Comparison of ENCODE assay signal across 14 mouse cellular contexts in genomic region chr1:193263026-193263907, GRCm38 (mm10). TPM values are rescaled to one million over a fixed set of nuclear protein-coding genes. Genes with fewer than 3 reads are reported as not detected.
DNase-seq lines count a peak whose midpoint lies in the region; ATAC-seq and TF ChIP-seq lines count a peak whose summit lies in the region.
"Had no signal": no experiment of that assay in that cellular context is flagged by ENCODE, and none has a peak within 500 bp of the region (broad histone marks: within the 10 kb centered on the region; RNA-seq: fewer than 3 reads in every experiment).

No protein-coding gene starts in this region.

- no peak overlapping the region for H3K4me2 ChIP-seq in forebrain, postnatal 0 days (ENCODE audit: low read depth)
- H3K4me2 ChIP-seq in forebrain, embryonic 13.5 days: no peak overlapping the region
- H3K4me2 ChIP-seq: hindbrain, embryonic 13.5 days; liver, embryonic 11.5 days had no signal

- no peaks in the 10 kb centered on the region for H3K4me1 ChIP-seq in forebrain, postnatal 0 days (ENCODE audit: insufficient read depth)
- H3K4me1 ChIP-seq in forebrain, embryonic 13.5 days: no peaks in the 10 kb centered on the region
- H3K4me1 ChIP-seq: forebrain, embryonic 10.5 days; hindbrain, embryonic 13.5 days had no signal

- TF ChIP-seq CTCF in forebrain, postnatal 0 days (IDR thresholded peaks at IDR 0.05; ENCODE audit: low read depth): no peak
- no peak for TF ChIP-seq CTCF in layer of hippocampus, adult 2 months (conservative IDR thresholded peaks at IDR 0.05)

- WGBS in forebrain, postnatal 0 days: 53% methylated on average over 8 of the region's 8 CpGs
- WGBS in forebrain, embryonic 13.5 days: 81% methylated on average over 8 of the region's 8 CpGs

- H3K9me3 ChIP-seq in forebrain, postnatal 0 days (ENCODE audit: low read length): no peaks in the 10 kb centered on the region
- no peaks in the 10 kb centered on the region for H3K9me3 ChIP-seq in forebrain, embryonic 13.5 days (replicated peaks)
- H3K9me3 ChIP-seq: forebrain, embryonic 10.5 days; hindbrain, embryonic 13.5 days; megakaryocyte, embryonic 14.5 days had no signal

- H3K36me3 ChIP-seq in forebrain, postnatal 0 days (ENCODE audit: insufficient read depth): no peaks in the 10 kb centered on the region
- H3K36me3 ChIP-seq in forebrain, embryonic 13.5 days (ENCODE audit: poor library complexity, severe bottlenecking): no peaks in the 10 kb centered on the region
- H3K36me3 ChIP-seq: forebrain, embryonic 10.5 days; hindbrain, embryonic 13.5 days had no signal

- DNase-seq in forebrain, postnatal 0 days: peak; percentile 59
- DNase-seq in layer of hippocampus, adult 2 months (ENCODE audit: low spot score in 2 of 2): no peak
- no peak for DNase-seq in layer of hippocampus, adult 8-10 months (ENCODE audit: low spot score in 2 of 2)
- DNase-seq in CD4-positive, CD25-positive, alpha-beta regulatory T cell, adult 2 months (ENCODE audit: low read depth, low spot score): peak; percentile 30
- no peak for DNase-seq in adrenal gland, adult 8-10 months
- DNase-seq in adrenal gland, adult 18-20 months (ENCODE audit: low spot score in 2 of 2): no peak
- DNase-seq: kidney, postnatal 25 days had no signal

- no peaks in the 10 kb centered on the region for H3K27me3 ChIP-seq in forebrain, postnatal 0 days (ENCODE audit: insufficient read depth, low read length)
- no peaks in the 10 kb centered on the region for H3K27me3 ChIP-seq in forebrain, embryonic 13.5 days
- H3K27me3 ChIP-seq: hindbrain, embryonic 13.5 days had no signal

- peak overlapping the region; percentile 35; the same call in 1 of the 2 replicates for H3K27ac ChIP-seq in forebrain, postnatal 0 days (ENCODE audit: low read depth, low read length)
- no peak overlapping the region for H3K27ac ChIP-seq in forebrain, embryonic 13.5 days
- H3K27ac ChIP-seq in layer of hippocampus, adult 2 months: peak overlapping the region; percentile 67
- H3K27ac ChIP-seq: forebrain, embryonic 10.5 days; hindbrain, embryonic 13.5 days had no signal

- no peak overlapping the region for H3K9ac ChIP-seq in forebrain, postnatal 0 days
- no peak overlapping the region for H3K9ac ChIP-seq in forebrain, embryonic 13.5 days
- H3K9ac ChIP-seq: hindbrain, embryonic 13.5 days had no signal

- no peak overlapping the region for H3K4me3 ChIP-seq in forebrain, postnatal 0 days (ENCODE audit: low read depth, low read length)
- H3K4me3 ChIP-seq in forebrain, embryonic 13.5 days: no peak overlapping the region
- no peak overlapping the region for H3K4me3 ChIP-seq in layer of hippocampus, adult 2 months
- H3K4me3 ChIP-seq: forebrain, embryonic 10.5 days; hindbrain, embryonic 13.5 days; megakaryocyte, embryonic 14.5 days had no signal

- ATAC-seq in forebrain, postnatal 0 days: peak; percentile 81
- no peak for ATAC-seq in forebrain, embryonic 13.5 days
- 0 out of 2 replicates have a peak, but pooled peaks have one; percentile 9 for ATAC-seq in megakaryocyte, adult 5-6 weeks (ENCODE audit: poor library complexity, severe bottlenecking)

RNA-seq across cellular contexts. Expression of gene Hsd11b1, which starts 0.6 kb away (rescaled TPM):
- 1.8 TPM in 2 replicates for total RNA-seq in forebrain, postnatal 0 days (2014; rRNA removed)
- 2.0 and 2.1 TPM in 2 replicates for polyA plus RNA-seq in forebrain, postnatal 0 days (2015; fragmentation: Nextera tagmentation; extraction: Ambion mirVana)
- 0.17 TPM in 1 of 2 replicates, not detected in the other for polyA plus RNA-seq in forebrain, embryonic 13.5 days (2015; fragmentation: Nextera tagmentation; extraction: Ambion mirVana)
- total RNA-seq in layer of hippocampus, adult 2 months (2021): 10 to 100 TPM; 42.9 to 52.8 TPM
- total RNA-seq in layer of hippocampus, adult 8-10 months (2022): 10 to 100 TPM; 36.3 to 42.8 (median 37.7) TPM
- 77.6 and 78.5 TPM in 2 replicates for total RNA-seq in megakaryocyte, adult 5-6 weeks (2015)
- total RNA-seq in megakaryocyte, adult 5-6 weeks (2017): 36.9 and 44.9 TPM in 2 replicates
- 10 to 100 TPM; 58.1 to 94.0 (median 71.6) TPM for total RNA-seq in adrenal gland, adult 8-10 months (2022)
- 100 to 1,000 TPM; 109 to 216 TPM for total RNA-seq in adrenal gland, adult 18-20 months (2021)
- polyA plus RNA-seq: hindbrain, embryonic 13.5 days; neural tube, embryonic 11.5 days had no signal

RNA-seq across cellular contexts. Expression of gene G0s2, which starts 9.8 kb away (rescaled TPM):
- 5.7 and 11.0 TPM in 2 replicates for total RNA-seq in forebrain, postnatal 0 days (2014; rRNA removed)
- 4.7 and 5.0 TPM in 2 replicates for polyA plus RNA-seq in forebrain, postnatal 0 days (2015; fragmentation: Nextera tagmentation; extraction: Ambion mirVana)
- 4.4 and 6.1 TPM in 2 replicates for polyA plus RNA-seq in forebrain, embryonic 13.5 days (2015; fragmentation: Nextera tagmentation; extraction: Ambion mirVana)
- 10 to 100 TPM in 1 of 2 experiments, 1 to 10 TPM in 1; 8.5 to 10.0 TPM for total RNA-seq in layer of hippocampus, adult 2 months (2021)
- 1 to 10 TPM; 6.5 to 9.9 (median 8.2) TPM for total RNA-seq in layer of hippocampus, adult 8-10 months (2022)
- 31.0 and 35.4 TPM in 2 replicates for total RNA-seq in megakaryocyte, adult 5-6 weeks (2015)
- total RNA-seq in megakaryocyte, adult 5-6 weeks (2017): 40.3 and 46.3 TPM in 2 replicates
- total RNA-seq in adrenal gland, adult 8-10 months (2022): 10 to 100 TPM; 48.8 to 85.1 (median 74.4) TPM
- 100 to 1,000 TPM; 129 to 206 TPM for total RNA-seq in adrenal gland, adult 18-20 months (2021)

RNA-seq across cellular contexts. Expression of gene Lamb3, which starts 55.8 kb away (rescaled TPM):
- 1.5 and 3.6 TPM in 2 replicates for total RNA-seq in forebrain, postnatal 0 days (2014; rRNA removed)
- polyA plus RNA-seq in forebrain, postnatal 0 days (2015; fragmentation: Nextera tagmentation; extraction: Ambion mirVana): 0.98 and 1.1 TPM in 2 replicates
- polyA plus RNA-seq in forebrain, embryonic 13.5 days (2015; fragmentation: Nextera tagmentation; extraction: Ambion mirVana): 0.32 and 0.55 TPM in 2 replicates
- total RNA-seq in layer of hippocampus, adult 2 months (2021): 1 to 10 TPM in 1 of 2 experiments, under 1 TPM in 1; 0.82 to 1.4 TPM
- 1 to 10 TPM in 2 of 4 experiments, under 1 TPM in 2; 0.70 to 2.4 (median 1.5) TPM for total RNA-seq in layer of hippocampus, adult 8-10 months (2022)
- 2.2 and 3.4 TPM in 2 replicates for total RNA-seq in megakaryocyte, adult 5-6 weeks (2015)
- total RNA-seq in megakaryocyte, adult 5-6 weeks (2017): 2.5 and 6.5 TPM in 2 replicates
- 1 to 10 TPM; 1.2 to 2.7 (median 1.5) TPM for total RNA-seq in adrenal gland, adult 8-10 months (2022)
- total RNA-seq in adrenal gland, adult 18-20 months (2021): 1 to 10 TPM in 1 of 2 experiments, under 1 TPM in 1; 0.86 to 1.5 TPM

Comparison
In these comparisons a context has a peak if more than half of its experiments do, and no peak if none do; other contexts are left out.
1. DNase-seq: peak in forebrain, postnatal 0 days (single experiment) and CD4-positive, CD25-positive, alpha-beta regulatory T cell, adult 2 months (single experiment); none in layer of hippocampus, adult 2 months (0 of 2), layer of hippocampus, adult 8-10 months (0 of 2), adrenal gland, adult 8-10 months (single experiment) and adrenal gland, adult 18-20 months (0 of 2).
2. RNA of gene Hsd11b1, which starts 0.6 kb away (total RNA-seq): 109 to 216 TPM in adrenal gland, adult 18-20 months, 58.1 to 94.0 TPM in adrenal gland, adult 8-10 months, 36.9 to 78.5 TPM in megakaryocyte, adult 5-6 weeks, 42.9 to 52.8 TPM in layer of hippocampus, adult 2 months and 36.3 to 42.8 TPM in layer of hippocampus, adult 8-10 months; 1.8 TPM in forebrain, postnatal 0 days; every median in the first group is over 10 times any median in the second.